ENCODE assay signal across 10 mouse cellular contexts in the genomic region with DNA sequence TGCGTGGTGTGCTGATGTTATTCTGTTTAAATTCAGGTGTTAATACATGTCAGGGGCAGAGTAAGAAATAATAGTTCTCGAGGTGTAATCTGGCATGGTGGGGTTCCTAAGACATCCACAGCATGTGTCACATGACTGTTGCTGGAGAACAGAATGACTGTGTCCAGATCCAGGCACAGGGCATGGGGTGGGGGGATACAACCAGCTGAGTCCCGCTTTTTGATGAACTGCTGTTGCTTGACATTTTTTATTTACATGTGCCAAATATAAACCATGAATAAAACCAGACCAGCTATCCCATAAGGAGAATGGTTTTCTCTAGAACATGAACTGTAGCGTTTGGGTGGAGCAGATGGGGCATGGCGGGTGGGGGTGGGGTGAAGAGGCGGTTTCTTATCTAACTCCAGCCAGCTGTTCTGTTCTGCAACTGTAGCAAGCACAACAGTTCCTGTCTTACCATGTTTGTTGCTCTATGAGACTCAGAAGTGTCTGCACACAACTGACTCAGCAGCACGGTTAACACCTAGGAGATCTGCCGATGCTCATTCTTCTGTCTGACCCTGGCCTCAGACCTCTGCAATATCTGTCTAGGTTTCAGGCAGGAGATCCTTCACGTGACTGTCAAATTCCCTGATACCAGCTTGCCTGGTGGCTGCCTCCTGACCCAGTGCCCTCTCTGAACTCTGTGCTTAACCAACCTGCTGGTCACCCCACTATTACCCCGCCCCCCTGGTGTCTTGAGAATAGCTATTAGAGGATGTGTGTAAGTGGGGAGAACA. TPM values are rescaled to one million over a fixed set of nuclear protein-coding genes. Genes with fewer than 3 reads are reported as not detected.
A peak's percentile ranks its signal among the peaks of the same experiment; 100 is the strongest.
DNase-seq lines count a peak whose midpoint lies in the region; ATAC-seq and TF ChIP-seq lines count a peak whose summit lies in the region.
"Had no signal": no experiment of that assay in that cellular context is flagged by ENCODE, and none has a peak within 500 bp of the region (broad histone marks: within the 10 kb centered on the region; RNA-seq: fewer than 3 reads in every experiment).

No protein-coding gene starts in this region.

- H3K9me3 ChIP-seq in forebrain, postnatal 0 days (ENCODE audit: low read length) = no peaks in the 10 kb centered on the region
- no peaks in the 10 kb centered on the region for H3K9me3 ChIP-seq in forebrain, embryonic 16.5 days (ENCODE audit: control insufficient read depth, low read length)
- no peaks in the 10 kb centered on the region for H3K9me3 ChIP-seq in stomach, embryonic 14.5 days (ENCODE audit: control insufficient read depth, low read depth, low read length)
- H3K9me3 ChIP-seq in stomach, postnatal 0 days (ENCODE audit: control insufficient read depth, low read length) = no peaks in the 10 kb centered on the region
- no peaks in the 10 kb centered on the region for H3K9me3 ChIP-seq in liver, embryonic 16.5 days (replicated peaks; ENCODE audit: control insufficient read depth, low read length)
- H3K9me3 ChIP-seq: hindbrain, embryonic 15.5 days had no signal

- 64% methylated on average over 10 of the region's 10 CpGs for WGBS in forebrain, postnatal 0 days
- WGBS in forebrain, embryonic 16.5 days = 69% methylated on average over 10 of the region's 10 CpGs
- WGBS in stomach, embryonic 14.5 days = 46% methylated on average over 10 of the region's 10 CpGs
- 40% methylated on average over 10 of the region's 10 CpGs for WGBS in stomach, postnatal 0 days
- WGBS in liver, embryonic 16.5 days (ENCODE audit: insufficient replicate concordance) = 9% methylated on average over 10 of the region's 10 CpGs

- H3K27ac ChIP-seq in forebrain, postnatal 0 days (ENCODE audit: low read depth, low read length) = no peak overlapping the region
- H3K27ac ChIP-seq in forebrain, embryonic 16.5 days (ENCODE audit: low read length) = no peak overlapping the region
- no peak overlapping the region for H3K27ac ChIP-seq in stomach, embryonic 14.5 days (ENCODE audit: low read length)
- no peak overlapping the region for H3K27ac ChIP-seq in stomach, postnatal 0 days (replicated peaks)
- peak overlapping the region; percentile 100 for H3K27ac ChIP-seq in liver, embryonic 16.5 days (ENCODE audit: low read length)
- H3K27ac ChIP-seq: hindbrain, embryonic 15.5 days had no signal

- TF ChIP-seq EP300 in stomach, postnatal 0 days (optimal IDR thresholded peaks at IDR 0.05) = no peak

- H3K4me1 ChIP-seq in forebrain, postnatal 0 days (ENCODE audit: insufficient read depth) = no peaks in the 10 kb centered on the region
- 0 out of 2 replicates have a peak, but pooled peaks cover 5% of the 10 kb centered on the region for H3K4me1 ChIP-seq in forebrain, embryonic 16.5 days (replicated peaks; ENCODE audit: control insufficient read depth, insufficient read depth, low read length)
- no peaks in the 10 kb centered on the region for H3K4me1 ChIP-seq in stomach, embryonic 14.5 days (ENCODE audit: control insufficient read depth, insufficient read depth, low read length)
- H3K4me1 ChIP-seq in stomach, postnatal 0 days (replicated peaks; ENCODE audit: control insufficient read depth, insufficient read depth) = no peaks in the 10 kb centered on the region
- peaks cover 68% of the 10 kb centered on the region for H3K4me1 ChIP-seq in liver, embryonic 16.5 days (ENCODE audit: control insufficient read depth, low read depth, low read length)

- DNase-seq in forebrain, postnatal 0 days = no peak
- no peak for DNase-seq in stomach, postnatal 0 days (ENCODE audit: low spot score)
- DNase-seq in cerebellum, postnatal 4 days (ENCODE audit: low spot score in 2 of 2) = no peak
- DNase-seq in gastrocnemius, postnatal 4 days (ENCODE audit: low spot score in 2 of 2) = no peak
- no peak for DNase-seq in cerebellum, adult 9-10 months
- DNase-seq: cerebellum, adult 11 months had no signal

- TF ChIP-seq CTCF in forebrain, postnatal 0 days (IDR thresholded peaks at IDR 0.05; ENCODE audit: low read depth) = no peak
- TF ChIP-seq CTCF in stomach, postnatal 0 days (IDR thresholded peaks at IDR 0.05; ENCODE audit: low read depth) = no peak

- H3K9ac ChIP-seq in forebrain, postnatal 0 days = no peak overlapping the region
- H3K9ac ChIP-seq in forebrain, embryonic 16.5 days (replicated peaks; ENCODE audit: low read depth, low read length) = no peak overlapping the region
- H3K9ac ChIP-seq in stomach, embryonic 14.5 days (replicated peaks; ENCODE audit: low read depth, low read length) = no peak overlapping the region
- H3K9ac ChIP-seq in stomach, postnatal 0 days (ENCODE audit: low read length) = no peak overlapping the region
- H3K9ac ChIP-seq in liver, embryonic 16.5 days (ENCODE audit: low read depth, low read length) = peak overlapping the region; percentile 75
- H3K9ac ChIP-seq: hindbrain, embryonic 15.5 days had no signal

- no peak overlapping the region for H3K4me3 ChIP-seq in forebrain, postnatal 0 days (ENCODE audit: low read depth, low read length)
- H3K4me3 ChIP-seq in forebrain, embryonic 16.5 days (replicated peaks; ENCODE audit: low read length) = no peak overlapping the region
- H3K4me3 ChIP-seq in stomach, embryonic 14.5 days (ENCODE audit: low read depth, low read length) = no peak overlapping the region
- H3K4me3 ChIP-seq in stomach, postnatal 0 days (ENCODE audit: low read depth, low read length) = no peak overlapping the region
- peak overlapping the region; percentile 54 for H3K4me3 ChIP-seq in liver, embryonic 16.5 days (ENCODE audit: low read depth, low read length)
- H3K4me3 ChIP-seq: hindbrain, embryonic 15.5 days had no signal

- H3K27me3 ChIP-seq in forebrain, postnatal 0 days (ENCODE audit: insufficient read depth, low read length) = no peaks in the 10 kb centered on the region
- no peaks in the 10 kb centered on the region for H3K27me3 ChIP-seq in forebrain, embryonic 16.5 days (replicated peaks; ENCODE audit: control insufficient read depth, insufficient read depth, low read length)
- H3K27me3 ChIP-seq in stomach, embryonic 14.5 days (ENCODE audit: control insufficient read depth, insufficient read depth, low read length) = no peaks in the 10 kb centered on the region
- no peaks in the 10 kb centered on the region for H3K27me3 ChIP-seq in stomach, postnatal 0 days (ENCODE audit: control insufficient read depth, insufficient read depth, low read length)
- no peaks in the 10 kb centered on the region for H3K27me3 ChIP-seq in liver, embryonic 16.5 days (ENCODE audit: control insufficient read depth, insufficient read depth, low read depth, low read length)
- H3K27me3 ChIP-seq: hindbrain, embryonic 15.5 days had no signal

- 0 out of 2 replicates have a peak, but pooled peaks have one; percentile 6 for ATAC-seq in forebrain, postnatal 0 days
- no peak for ATAC-seq in forebrain, embryonic 16.5 days
- ATAC-seq in stomach, embryonic 14.5 days (ENCODE audit: insufficient number of reproducible peaks, insufficient read depth, low FRiP score, low read depth) = peak; percentile 80; the same call in 1 of the 2 replicates
- ATAC-seq in stomach, postnatal 0 days (ENCODE audit: low FRiP score, low TSS enrichment) = no peak
- ATAC-seq in liver, embryonic 16.5 days (ENCODE audit: low read depth) = peak; percentile 93

- H3K36me3 ChIP-seq in forebrain, postnatal 0 days (ENCODE audit: insufficient read depth) = no peaks in the 10 kb centered on the region
- H3K36me3 ChIP-seq in forebrain, embryonic 16.5 days (ENCODE audit: control insufficient read depth, insufficient read depth) = no peaks in the 10 kb centered on the region
- H3K36me3 ChIP-seq in stomach, embryonic 14.5 days (ENCODE audit: control insufficient read depth, insufficient read depth, low read length) = no peaks in the 10 kb centered on the region
- no peaks in the 10 kb centered on the region for H3K36me3 ChIP-seq in stomach, postnatal 0 days (ENCODE audit: control insufficient read depth, insufficient read depth, low read length)
- no peaks in the 10 kb centered on the region for H3K36me3 ChIP-seq in liver, embryonic 16.5 days (ENCODE audit: control insufficient read depth, insufficient read depth)
- H3K36me3 ChIP-seq: hindbrain, embryonic 15.5 days had no signal

- H3K4me2 ChIP-seq in forebrain, postnatal 0 days (ENCODE audit: low read depth) = no peak overlapping the region
- H3K4me2 ChIP-seq in forebrain, embryonic 16.5 days (ENCODE audit: low read length) = no peak overlapping the region
- no peak overlapping the region for H3K4me2 ChIP-seq in stomach, embryonic 14.5 days (replicated peaks; ENCODE audit: low read depth, low read length)
- H3K4me2 ChIP-seq in stomach, postnatal 0 days (replicated peaks; ENCODE audit: low read depth) = no peak overlapping the region
- H3K4me2 ChIP-seq in liver, embryonic 16.5 days (ENCODE audit: low read depth, low read length) = peak overlapping the region; percentile 72
- H3K4me2 ChIP-seq: hindbrain, embryonic 15.5 days had no signal

RNA-seq across cellular contexts. Expression of gene Cldn10, which starts 8.4 kb away (rescaled TPM):
- 2.4 and 3.1 TPM in 2 replicates for total RNA-seq in forebrain, postnatal 0 days (2014; rRNA removed)
- polyA plus RNA-seq in forebrain, postnatal 0 days (2015; fragmentation: Nextera tagmentation; extraction: Ambion mirVana) = 7.2 and 11.3 TPM in 2 replicates
- polyA plus RNA-seq in forebrain, embryonic 16.5 days (2015; fragmentation: Nextera tagmentation; extraction: Ambion mirVana) = 1.8 and 1.9 TPM in 2 replicates
- polyA plus RNA-seq in stomach, embryonic 14.5 days (2014; fragmentation: Nextera tagmentation; extraction: Ambion mirVana) = 14.2 and 20.4 TPM in 2 replicates
- 8.2 and 8.4 TPM in 2 replicates for polyA plus RNA-seq in stomach, postnatal 0 days (2015; fragmentation: Nextera tagmentation; extraction: Ambion mirVana)
- 0.43 and 1.3 TPM in 2 replicates for polyA plus RNA-seq in liver, embryonic 16.5 days (2015; fragmentation: Nextera tagmentation; extraction: Ambion mirVana)
- total RNA-seq in gastrocnemius, postnatal 4 days (2021) = under 1 TPM in 1 of 2 experiments, not detected in 1; 0.25 TPM

Comparison
In these comparisons a context has a peak if more than half of its experiments do, and no peak if none do; other contexts are left out.
1. ATAC-seq: peak in forebrain, postnatal 0 days (single experiment), stomach, embryonic 14.5 days (single experiment) and liver, embryonic 16.5 days (single experiment); none in forebrain, embryonic 16.5 days (single experiment) and stomach, postnatal 0 days (single experiment).